Mouse (Mus musculus): ENCODE results near the gene Barx1.

GRCm38 (mm10) chr13:48650615-48651014 lies 12.2 kb upstream of the Barx1 start:
- TF ChIP-seq POLR2A (IDR thresholded peaks at IDR 0.05; ENCODE audit: control insufficient read depth, extremely low read depth, insufficient read depth, low read length, poor library complexity) (no peak), CTCF (IDR thresholded peaks at IDR 0.05; ENCODE audit: borderline replicate concordance, control insufficient read depth, extremely low read depth, insufficient read depth, low read length, poor library complexity) (no peak)
